Mouse (Mus musculus) ES-E14 (cell line): ENCODE measurements at regions not wholly inside any gene's neighbourhood (a gene's known extent, or its start where the extent isn't known, plus 50 kb on each side); places are given as distances from the start of the nearest gene placed in this dataset.

ENCODE experiments used
- DNase-seq: peaks from one replicate; pipeline ENCODE4 v3.0.0-alpha.2; 2013; ENCODE audit warnings: low read depth, low spot score
- H3K27ac ChIP-seq: 2 replicates; pipeline ENCODE4 v1.5.1; 2012; ENCODE audit warnings: low read depth, mild to moderate bottlenecking, low read length, moderate library complexity, mixed read lengths; ENCODE audit not compliant: poor library complexity, insufficient read depth, severe bottlenecking
- H3K36me3 ChIP-seq: 2 replicates; pipeline ENCODE4 v1.6.1; 2012; ENCODE audit warnings: mild to moderate bottlenecking, low read length, moderate library complexity, mixed read lengths; ENCODE audit not compliant: control insufficient read depth, poor library complexity, insufficient read depth, severe bottlenecking
- H3K4me1 ChIP-seq, 2 experiments: fragments of 150-350 bp in 1 of 2; sonication (generic) in 1 of 2; 2 replicates each; pipeline ENCODE4 v1.6.1; 2012; ENCODE audit warnings: low read length in 2 of 2, mild to moderate bottlenecking in 1 of 2, mixed read lengths in 1 of 2; ENCODE audit not compliant: control insufficient read depth in 2 of 2, insufficient read depth in 2 of 2, poor library complexity in 1 of 2
- H3K4me3 ChIP-seq, 2 experiments: fragments of 150-350 bp in 1 of 2; sonication (generic) in 1 of 2; 2 replicates each; pipeline ENCODE4 v1.5.1; 2012; ENCODE audit warnings: low read length in 2 of 2, low read depth in 1 of 2, mild to moderate bottlenecking in 1 of 2, mixed read lengths in 1 of 2; ENCODE audit not compliant: insufficient read depth in 1 of 2, poor library complexity in 1 of 2, severe bottlenecking in 1 of 2
- H3K9ac ChIP-seq: 2 replicates; pipeline ENCODE4 v1.6.1; 2012; ENCODE audit warnings: low read depth, mild to moderate bottlenecking, low read length, mixed read lengths; ENCODE audit not compliant: poor library complexity, insufficient read depth, severe bottlenecking
- H3K9me3 ChIP-seq: fragments of 150-350 bp; sonication (generic); 2 replicates; pipeline ENCODE4 v1.6.1; 2012; ENCODE audit warnings: low read depth, mild to moderate bottlenecking, low read length; ENCODE audit not compliant: control insufficient read depth, insufficient read depth
- CHD2 ChIP-seq: IDR thresholded peaks from 2 replicates; pipeline ENCODE4 v1.6.1; 2014; ENCODE audit warnings: mild to moderate bottlenecking, low read depth, low read length, inconsistent platforms
- HCFC1 ChIP-seq: IDR thresholded peaks from 2 replicates; pipeline ENCODE4 v1.6.1; 2012; ENCODE audit warnings: low read length, inconsistent platforms, borderline replicate concordance; ENCODE audit not compliant: insufficient read depth
- MAFK ChIP-seq: IDR thresholded peaks from 2 replicates; pipeline ENCODE4 v1.6.1; 2014; ENCODE audit warnings: mild to moderate bottlenecking, low read depth, low read length, inconsistent platforms; ENCODE audit not compliant: insufficient read depth
- ZC3H11A ChIP-seq: IDR thresholded peaks from 2 replicates; pipeline ENCODE4 v1.6.1; 2012; ENCODE audit warnings: low read depth, mild to moderate bottlenecking, inconsistent platforms, low read length, borderline replicate concordance
- ZNF384 ChIP-seq: IDR thresholded peaks from 2 replicates; pipeline ENCODE4 v1.6.1; 2012; ENCODE audit warnings: low read depth, low read length, inconsistent platforms
- in situ Hi-C, 2 experiments: fragments of 600-800 bp; cut with MboI; formaldehyde crosslinking; loops; one replicate each; pipeline ENCODE4 v1.15.1; 2025; ENCODE audit warnings: low sequenced_read_pairs in 2 of 2, inconsistent platforms in 1 of 2; ENCODE audit not compliant: unreplicated experiment in 2 of 2

GRCm38 (mm10) chr9:43514731-43515458 lies 204.2 kb downstream of the Trim29 start:
- no peaks in the 10 kb centered on the region for H3K4me1 ChIP-seq

GRCm38 (mm10) chr9:43520931-43521330 lies 210.3 kb downstream of the Trim29 start:
- TF ChIP-seq ZNF384, result no peak
- TF ChIP-seq CHD2, result no peak
- no peak for TF ChIP-seq HCFC1
- TF ChIP-seq MAFK, result no peak
- no peak for TF ChIP-seq ZC3H11A
- in situ Hi-C loops, result no loop called here
- H3K9me3 ChIP-seq, result no peaks in the 10 kb centered on the region
- H3K36me3 ChIP-seq, result no peaks in the 10 kb centered on the region
- no peak for DNase-seq
- H3K4me3 ChIP-seq, result no peak overlapping the region
- no peak overlapping the region for H3K9ac ChIP-seq
- no peaks in the 10 kb centered on the region for H3K4me1 ChIP-seq
- no peak overlapping the region for H3K27ac ChIP-seq

More at GRCm38 (mm10) chr9:43514731-43515458, 204.2 kb downstream of the Trim29 start:
- Histone ChIP-seq H3K27ac (no peak overlapping the region), H3K36me3 (no peaks in the 10 kb centered on the region), H3K9ac (no peak overlapping the region), H3K4me3 (no peak overlapping the region), H3K9me3 (no peaks in the 10 kb centered on the region)
- in situ Hi-C loops, result no loop called here
- no peak for TF ChIP-seq MAFK
- no peak for TF ChIP-seq ZNF384
- TF ChIP-seq CHD2, result no peak
- no peak for TF ChIP-seq ZC3H11A
- no peak for TF ChIP-seq HCFC1
- DNase-seq, result no peak

- Histone ChIP-seq H3K27ac (no peak overlapping the region), H3K4me3 (no peak overlapping the region), H3K9me3 (no peaks in the 10 kb centered on the region), H3K9ac (no peak overlapping the region), H3K4me1 (no peaks in the 10 kb centered on the region), H3K36me3 (no peaks in the 10 kb centered on the region)
- no peak for TF ChIP-seq CHD2
- TF ChIP-seq MAFK, result no peak
- TF ChIP-seq ZC3H11A, result no peak
- no peak for TF ChIP-seq ZNF384
- TF ChIP-seq HCFC1, result no peak
- DNase-seq, result no peak
- in situ Hi-C loops, result no loop called here
Observed at GRCm38 (mm10) chr9:43524947-43525565, 214.4 kb downstream of the Trim29 start.

GRCm38 (mm10) chr9:43532187-43532586 lies 211.6 kb upstream of the Nectin1 start:
- in situ Hi-C loops, result no loop called here
- Histone ChIP-seq H3K27ac (no peak overlapping the region), H3K4me3 (no peak overlapping the region), H3K9me3 (no peaks in the 10 kb centered on the region), H3K4me1 (no peaks in the 10 kb centered on the region), H3K36me3 (no peaks in the 10 kb centered on the region), H3K9ac (no peak overlapping the region)
- no peak for DNase-seq
- TF ChIP-seq CHD2 (no peak), MAFK (no peak), HCFC1 (no peak), ZC3H11A (no peak), ZNF384 (no peak)
